Mouse (Mus musculus) myocyte (in vitro differentiated cells): ENCODE data around the gene Gm28230.

ENCODE experiments used
- CEBPB ChIP-seq: IDR thresholded peaks from 2 replicates; pipeline ENCODE4 v1.6.1; 2011; ENCODE audit warnings: mild to moderate bottlenecking, moderate library complexity; ENCODE audit not compliant: poor library complexity, insufficient read depth, severe bottlenecking
- E2F4 ChIP-seq: IDR thresholded peaks from one replicate; pipeline ENCODE4 v1.6.1; 2011; ENCODE audit warnings: mild to moderate bottlenecking, control low read depth, moderate library complexity; ENCODE audit not compliant: insufficient read depth
- MAX ChIP-seq: IDR thresholded peaks from one replicate; pipeline ENCODE4 v1.6.1; 2011; ENCODE audit warnings: low read depth, mild to moderate bottlenecking, control low read depth
- MYOD1 ChIP-seq, 3 experiments: IDR thresholded peaks; one replicate each; pipeline ENCODE4 v1.6.1; 2011; ENCODE audit warnings: control low read depth in 2 of 3, low read depth in 2 of 3, mild to moderate bottlenecking in 2 of 3, moderate library complexity in 1 of 3; ENCODE audit not compliant: insufficient read length in 2 of 3, control insufficient read depth in 1 of 3
- MYOG ChIP-seq, 3 experiments: IDR thresholded peaks; one replicate each; pipeline ENCODE4 v1.6.1; 2011; ENCODE audit warnings: control low read depth in 2 of 3, low read depth in 2 of 3, mild to moderate bottlenecking in 2 of 3; ENCODE audit not compliant: insufficient read length in 2 of 3, control insufficient read depth in 1 of 3, insufficient read depth in 1 of 3
- POLR2A ChIP-seq: IDR thresholded peaks from one replicate; pipeline ENCODE4 v1.6.1; 2011; ENCODE audit warnings: low read depth, mild to moderate bottlenecking, control low read depth, moderate library complexity; ENCODE audit not compliant: insufficient read length
- POLR2AphosphoS2 ChIP-seq: IDR thresholded peaks from one replicate; pipeline ENCODE4 v1.6.1; 2011; ENCODE audit warnings: low read depth, control low read depth; ENCODE audit not compliant: insufficient read length
- REST ChIP-seq: IDR thresholded peaks from one replicate; pipeline ENCODE4 v1.6.1; 2011; ENCODE audit warnings: mild to moderate bottlenecking, control low read depth, moderate library complexity; ENCODE audit not compliant: insufficient read depth, insufficient read length
- SRF ChIP-seq: IDR thresholded peaks from one replicate; pipeline ENCODE4 v1.6.1; 2011; ENCODE audit warnings: low read depth; ENCODE audit not compliant: control insufficient read depth, insufficient read length
- TCF12 ChIP-seq: IDR thresholded peaks from one replicate; pipeline ENCODE4 v1.6.1; 2011; ENCODE audit warnings: mild to moderate bottlenecking, control low read depth; ENCODE audit not compliant: poor library complexity, insufficient read depth, severe bottlenecking
- USF1 ChIP-seq: IDR thresholded peaks from one replicate; pipeline ENCODE4 v1.6.1; 2011; ENCODE audit warnings: low read depth, mild to moderate bottlenecking, control low read depth, moderate library complexity

DNA sequence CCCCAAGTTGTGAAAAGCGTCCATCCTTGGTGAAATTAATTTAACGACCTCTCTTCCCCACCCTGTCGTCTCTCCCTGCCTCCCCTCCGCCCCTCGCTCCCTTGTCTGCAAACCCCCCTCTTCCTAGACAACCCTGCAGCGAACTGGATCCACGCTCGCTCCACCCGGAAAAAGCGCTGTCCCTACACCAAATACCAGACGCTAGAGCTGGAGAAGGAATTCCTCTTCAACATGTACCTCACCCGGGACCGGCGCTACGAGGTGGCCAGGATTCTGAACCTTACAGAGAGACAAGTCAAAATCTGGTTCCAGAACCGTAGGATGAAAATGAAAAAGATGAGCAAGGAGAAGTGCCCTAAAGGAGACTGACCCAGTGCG, 27.5 kb upstream of the Gm28230 start:
- TF ChIP-seq MAX (no peak), MYOD1 (IDR thresholded peaks at IDR 0.05; ENCODE audit: control insufficient read depth in 1 of 3, insufficient read length in 2 of 3, low read depth in 2 of 3) (no peak), POLR2A (no peak), MYOG (IDR thresholded peaks at IDR 0.05; ENCODE audit: control insufficient read depth in 1 of 3, insufficient read depth in 1 of 3, insufficient read length in 2 of 3, low read depth in 2 of 3) (no peak), POLR2AphosphoS2 (no peak), USF1 (no peak), TCF12 (no peak), CEBPB (no peak), REST (no peak), E2F4 (no peak), SRF (no peak)
